25 mouse cellular contexts compared by ENCODE assay signal in genomic region chr8:8678236-8678635, GRCm38 (mm10). TPM values are rescaled to one million over a fixed set of nuclear protein-coding genes. Genes with fewer than 3 reads are reported as not detected.
DNase-seq lines count a peak whose midpoint lies in the region; ATAC-seq and TF ChIP-seq lines count a peak whose summit lies in the region.
"Had no signal": no experiment of that assay in that cellular context is flagged by ENCODE, and none has a peak within 500 bp of the region (broad histone marks: within the 10 kb centered on the region; RNA-seq: fewer than 3 reads in every experiment).

No protein-coding gene starts in this region.

- H3K36me3 ChIP-seq in forebrain, postnatal 0 days (ENCODE audit: insufficient read depth): peaks cover 36% of the 10 kb centered on the region
- peaks cover 15% of the 10 kb centered on the region; the same call in 1 of the 2 replicates for H3K36me3 ChIP-seq in forebrain, embryonic 11.5 days (ENCODE audit: control insufficient read depth, insufficient read depth, low read length)
- peaks cover 92% of the 10 kb centered on the region for H3K36me3 ChIP-seq in ES-Bruce4 (ENCODE audit: control insufficient read depth, insufficient read depth, low read length, poor library complexity, severe bottlenecking)
- peaks cover 63% of the 10 kb centered on the region for H3K36me3 ChIP-seq in liver, postnatal 0 days (replicated peaks; ENCODE audit: insufficient read depth, low read length)

- no peak for TF ChIP-seq POLR2A in ES-Bruce4 (IDR thresholded peaks at IDR 0.05; ENCODE audit: insufficient read depth, low read length)

- intact Hi-C loops in left cerebral cortex, adult 2 months (cut with DNase I): no loop called here
- intact Hi-C loops in left cerebral cortex, postnatal 36 days (cut with DNase I): no loop called here

- H3K4me3 ChIP-seq in forebrain, postnatal 0 days (ENCODE audit: low read depth, low read length): no peak overlapping the region
- no peak overlapping the region for H3K4me3 ChIP-seq in forebrain, embryonic 11.5 days (ENCODE audit: low read depth, low read length)
- no peak overlapping the region for H3K4me3 ChIP-seq in left cerebral cortex, adult 2 months
- no peak overlapping the region for H3K4me3 ChIP-seq in ES-Bruce4 (ENCODE audit: low read depth, low read length)
- H3K4me3 ChIP-seq in liver, postnatal 0 days (ENCODE audit: low read depth, low read length): no peak overlapping the region
- H3K4me3 ChIP-seq: embryonic facial prominence, embryonic 15.5 days; heart, embryonic 15.5 days; hindbrain, embryonic 12.5 days; limb, embryonic 13.5 days; midbrain, embryonic 12.5 days; neural tube, embryonic 13.5 days had no signal

- no peaks in the 10 kb centered on the region for H3K9me3 ChIP-seq in forebrain, postnatal 0 days (ENCODE audit: low read length)
- no peaks in the 10 kb centered on the region for H3K9me3 ChIP-seq in forebrain, embryonic 11.5 days (ENCODE audit: control insufficient read depth, low read length)
- H3K9me3 ChIP-seq in ES-Bruce4 (replicated peaks; ENCODE audit: control insufficient read depth, insufficient read depth, low read length, poor library complexity, severe bottlenecking): no peaks in the 10 kb centered on the region
- no peaks in the 10 kb centered on the region for H3K9me3 ChIP-seq in liver, postnatal 0 days (ENCODE audit: low read length)
- H3K9me3 ChIP-seq: embryonic facial prominence, embryonic 15.5 days; heart, embryonic 15.5 days; hindbrain, embryonic 12.5 days; limb, embryonic 13.5 days; midbrain, embryonic 12.5 days; neural tube, embryonic 13.5 days had no signal

- DNase-seq in forebrain, postnatal 0 days: no peak
- DNase-seq in forebrain, embryonic 11.5 days (ENCODE audit: low spot score): no peak
- no peak for DNase-seq in left cerebral cortex, adult 2 months (ENCODE audit: extremely low spot score in 1 of 2, low spot score in 2 of 2)
- no peak for DNase-seq in left cerebral cortex, postnatal 36 days (ENCODE audit: low spot score in 2 of 2)
- DNase-seq in liver, postnatal 0 days: no peak
- DNase-seq in urinary bladder, postnatal 36 days (ENCODE audit: low spot score in 2 of 2): no peak
- DNase-seq: adrenal gland, postnatal 36 days; cerebellum, adult 2 months; cerebellum, postnatal 36 days; gastrocnemius, postnatal 10 days; heart, adult 18-20 months; kidney, postnatal 4 days; lung, adult 18-20 months; thymus, postnatal 25 days had no signal

- WGBS in forebrain, postnatal 0 days: 85% methylated on average over 3 of the region's 3 CpGs
- WGBS in forebrain, embryonic 11.5 days: 90% methylated on average over 3 of the region's 3 CpGs
- 86% methylated on average over 3 of the region's 3 CpGs for WGBS in liver, postnatal 0 days (ENCODE audit: insufficient replicate concordance)

- no peak overlapping the region for H3K4me2 ChIP-seq in forebrain, postnatal 0 days (ENCODE audit: low read depth)
- H3K4me2 ChIP-seq in forebrain, embryonic 11.5 days (ENCODE audit: low read depth, low read length, severe bottlenecking): no peak overlapping the region
- no peak overlapping the region for H3K4me2 ChIP-seq in liver, postnatal 0 days (ENCODE audit: low read depth, low read length)
- H3K4me2 ChIP-seq: embryonic facial prominence, embryonic 15.5 days; heart, embryonic 15.5 days; hindbrain, embryonic 12.5 days; limb, embryonic 13.5 days; midbrain, embryonic 12.5 days; neural tube, embryonic 13.5 days had no signal

- ATAC-seq in forebrain, postnatal 0 days: no peak
- ATAC-seq in forebrain, embryonic 11.5 days (replicated peaks; ENCODE audit: low FRiP score): no peak
- ATAC-seq in liver, postnatal 0 days: no peak
- no peak for ATAC-seq in inflammation-experienced regulatory T-cells, adult 6 months
- ATAC-seq: intestine, embryonic 16.5 days had no signal

- H3K27ac ChIP-seq in forebrain, postnatal 0 days (ENCODE audit: low read depth, low read length): no peak overlapping the region
- H3K27ac ChIP-seq in forebrain, embryonic 11.5 days (ENCODE audit: low read depth, low read length): no peak overlapping the region
- H3K27ac ChIP-seq in left cerebral cortex, adult 2 months: no peak overlapping the region
- no peak overlapping the region for H3K27ac ChIP-seq in ES-Bruce4 (ENCODE audit: insufficient read depth, low read length)
- H3K27ac ChIP-seq in liver, postnatal 0 days (ENCODE audit: low read depth): no peak overlapping the region
- H3K27ac ChIP-seq: embryonic facial prominence, embryonic 15.5 days; heart, embryonic 15.5 days; hindbrain, embryonic 12.5 days; limb, embryonic 13.5 days; macrophage; midbrain, embryonic 12.5 days; neural tube, embryonic 13.5 days had no signal

- 0 out of 2 replicates have a peak, but pooled peaks have one; percentile 2 for TF ChIP-seq CTCF in forebrain, postnatal 0 days (IDR thresholded peaks at IDR 0.05; ENCODE audit: low read depth)
- TF ChIP-seq CTCF in left cerebral cortex, adult 2 months (IDR thresholded peaks at IDR 0.05): peak; percentile 27
- peak; percentile 37 for TF ChIP-seq CTCF in ES-Bruce4 (IDR thresholded peaks at IDR 0.05; ENCODE audit: low read depth, low read length)
- TF ChIP-seq CTCF in liver, postnatal 0 days (IDR thresholded peaks at IDR 0.05; ENCODE audit: low read depth): peak; percentile 23; the same call in 1 of the 2 replicates

- TF ChIP-seq EP300 in ES-Bruce4 (IDR thresholded peaks at IDR 0.05; ENCODE audit: insufficient read depth, low read depth, low read length): no peak
- no peak for TF ChIP-seq EP300 in liver, postnatal 0 days (IDR thresholded peaks at IDR 0.05; ENCODE audit: low read depth)

- no peaks in the 10 kb centered on the region for H3K27me3 ChIP-seq in forebrain, postnatal 0 days (ENCODE audit: insufficient read depth, low read length)
- no peaks in the 10 kb centered on the region for H3K27me3 ChIP-seq in forebrain, embryonic 11.5 days (ENCODE audit: control insufficient read depth, insufficient read depth, low read length)
- no peaks in the 10 kb centered on the region for H3K27me3 ChIP-seq in ES-Bruce4 (ENCODE audit: control insufficient read depth, insufficient read depth, low read length, poor library complexity, severe bottlenecking)
- H3K27me3 ChIP-seq in liver, postnatal 0 days (ENCODE audit: insufficient read depth, low read length): no peaks in the 10 kb centered on the region
- H3K27me3 ChIP-seq: CH12.LX; embryonic facial prominence, embryonic 15.5 days; heart, embryonic 15.5 days; hindbrain, embryonic 12.5 days; limb, embryonic 13.5 days; midbrain, embryonic 12.5 days; neural tube, embryonic 13.5 days had no signal

- H3K4me1 ChIP-seq in forebrain, postnatal 0 days (ENCODE audit: insufficient read depth): no peaks in the 10 kb centered on the region
- H3K4me1 ChIP-seq in forebrain, embryonic 11.5 days (replicated peaks; ENCODE audit: control insufficient read depth, insufficient read depth, low read length): no peaks in the 10 kb centered on the region
- H3K4me1 ChIP-seq in ES-Bruce4 (ENCODE audit: control insufficient read depth, insufficient read depth, low read length): peaks cover 3% of the 10 kb centered on the region
- no peaks in the 10 kb centered on the region for H3K4me1 ChIP-seq in liver, postnatal 0 days (ENCODE audit: insufficient read depth)
- H3K4me1 ChIP-seq: embryonic facial prominence, embryonic 15.5 days; hindbrain, embryonic 12.5 days; limb, embryonic 13.5 days; midbrain, embryonic 12.5 days; neural tube, embryonic 13.5 days had no signal

- H3K9ac ChIP-seq in forebrain, postnatal 0 days: no peak overlapping the region
- H3K9ac ChIP-seq in forebrain, embryonic 11.5 days (ENCODE audit: low read length): no peak overlapping the region
- no peak overlapping the region for H3K9ac ChIP-seq in ES-Bruce4 (ENCODE audit: low read depth, poor library complexity, severe bottlenecking)
- no peak overlapping the region for H3K9ac ChIP-seq in liver, postnatal 0 days (replicated peaks)
- H3K9ac ChIP-seq: embryonic facial prominence, embryonic 15.5 days; heart, embryonic 15.5 days; hindbrain, embryonic 12.5 days; limb, embryonic 13.5 days; midbrain, embryonic 12.5 days; neural tube, embryonic 13.5 days had no signal

RNA-seq across cellular contexts. Expression of gene Arglu1, which starts 12.1 kb away (rescaled TPM):
- total RNA-seq in forebrain, postnatal 0 days (2014; rRNA removed): 115 and 154 TPM in 2 replicates
- 101 and 143 TPM in 2 replicates for polyA plus RNA-seq in forebrain, postnatal 0 days (2015; fragmentation: Nextera tagmentation; extraction: Ambion mirVana)
- 163 and 171 TPM in 2 replicates for polyA plus RNA-seq in forebrain, embryonic 11.5 days (2014; fragmentation: Nextera tagmentation; extraction: Ambion mirVana)
- 100 to 1,000 TPM; 102 to 109 TPM for total RNA-seq in left cerebral cortex, adult 2 months (2021)
- total RNA-seq in left cerebral cortex, postnatal 36 days (2021): 100 to 1,000 TPM in 1 of 2 experiments, 10 to 100 TPM in 1; 74.8 to 112 TPM
- 164 and 189 TPM in 2 replicates for polyA plus RNA-seq in ES-Bruce4 (2011; ENCODE audit: insufficient read depth, insufficient read length, low read depth, missing spikeins)
- polyA plus RNA-seq in liver, postnatal 0 days (2015; fragmentation: Nextera tagmentation; extraction: Ambion mirVana): 40.5 and 43.2 TPM in 2 replicates
- 100 to 1,000 TPM; 126 to 220 (median 159) TPM for polyA plus RNA-seq in inflammation-experienced regulatory T-cells, adult 6 months (2017; shearing (Covaris generic))

RNA-seq across cellular contexts. Expression of gene Efnb2, which starts 17.2 kb away (rescaled TPM):
- total RNA-seq in forebrain, postnatal 0 days (2014; rRNA removed): 50.9 and 53.5 TPM in 2 replicates
- 29.5 and 29.6 TPM in 2 replicates for polyA plus RNA-seq in forebrain, postnatal 0 days (2015; fragmentation: Nextera tagmentation; extraction: Ambion mirVana)
- polyA plus RNA-seq in forebrain, embryonic 11.5 days (2014; fragmentation: Nextera tagmentation; extraction: Ambion mirVana): 51.8 and 54.6 TPM in 2 replicates
- total RNA-seq in left cerebral cortex, adult 2 months (2021): 10 to 100 TPM; 61.3 to 62.8 TPM
- 10 to 100 TPM; 68.7 to 72.0 TPM for total RNA-seq in left cerebral cortex, postnatal 36 days (2021)
- polyA plus RNA-seq in ES-Bruce4 (2011; ENCODE audit: insufficient read depth, insufficient read length, low read depth, missing spikeins): 22.8 and 27.0 TPM in 2 replicates
- polyA plus RNA-seq in liver, postnatal 0 days (2015; fragmentation: Nextera tagmentation; extraction: Ambion mirVana): 1.0 TPM in 2 replicates
- polyA plus RNA-seq in inflammation-experienced regulatory T-cells, adult 6 months (2017; shearing (Covaris generic)): under 1 TPM in 2 of 3 experiments, not detected in 1; 0.18 to 0.27 TPM

Comparison
In these comparisons a context has a peak if more than half of its experiments do, and no peak if none do; other contexts are left out.
1. RNA of gene Efnb2, which starts 17.2 kb away (polyA plus RNA-seq): 51.8 to 54.6 TPM in forebrain, embryonic 11.5 days, 29.5 to 29.6 TPM in forebrain, postnatal 0 days and 22.8 to 27.0 TPM in ES-Bruce4; 1.0 TPM in liver, postnatal 0 days and 0.18 to 0.27 TPM in inflammation-experienced regulatory T-cells, adult 6 months; every median in the first group is over 10 times any median in the second.
2. Peak in every context shown above with its lines, with median percentiles within 50 percentile points of each other: CTCF ChIP-seq.